Mouse (Mus musculus) ES-Bruce4 (cell line): ENCODE measurements around the gene Fhl5.
"Not testable (repeated sequence)": the region's sequence is repeated elsewhere in the genome, so short reads cannot be mapped to it uniquely, and the experiment has no call there.

Source experiments
- CTCF ChIP-seq: IDR thresholded peaks from one replicate; pipeline ENCODE4 v1.8.1; 2011; ENCODE audit warnings: low read depth, low read length
- POLR2A ChIP-seq: IDR thresholded peaks from one replicate; pipeline ENCODE4 v1.8.1; 2011; ENCODE audit warnings: low read length; ENCODE audit not compliant: insufficient read depth

DNA sequence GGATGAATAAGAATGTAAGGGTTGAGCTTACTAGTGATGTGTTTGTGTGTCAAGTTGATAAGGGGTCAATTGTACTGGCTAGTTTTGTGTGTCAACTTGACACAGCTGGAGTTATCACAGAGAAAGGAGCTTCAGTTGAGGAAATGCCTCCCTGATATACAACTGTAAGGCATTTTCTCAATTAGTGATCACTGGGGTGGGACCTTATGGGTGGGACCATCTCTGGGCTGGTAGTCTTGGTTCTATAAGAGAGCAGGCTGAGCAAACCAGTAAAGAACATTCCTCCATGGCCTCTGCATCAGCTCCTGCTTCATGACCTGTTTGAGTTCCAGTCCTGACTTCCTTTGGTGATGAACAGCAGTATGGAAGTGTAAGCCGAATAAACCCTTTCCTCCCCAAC, 7.0 kb downstream of the Fhl5 start:
- not testable (repeated sequence) for TF ChIP-seq POLR2A, CTCF
